Mouse (Mus musculus) forebrain, embryonic 13.5 days (tissue): ENCODE results near the gene Tns1. TPM values are rescaled to one million over a fixed set of nuclear protein-coding genes. Genes with fewer than 3 reads are reported as not detected.

ENCODE experiments used
- ATAC-seq: fragments of 200-750 bp; cut with Nextera tagmentation; 2 replicates; pipeline ENCODE4 v1.8.0; 2017
- H3K27ac ChIP-seq: fragments of 300-500 bp; sonication (generic); 2 replicates; pipeline ENCODE4 v1.5.1; 2015; ENCODE audit warnings: inconsistent platforms, mild to moderate bottlenecking, moderate library complexity
- H3K27me3 ChIP-seq: fragments of 300-500 bp; sonication (generic); 2 replicates; pipeline ENCODE4 v1.6.1; 2015; ENCODE audit warnings: mild to moderate bottlenecking, inconsistent platforms
- H3K36me3 ChIP-seq: fragments of 300-500 bp; sonication (generic); 2 replicates; pipeline ENCODE4 v1.6.1; 2015; ENCODE audit warnings: mild to moderate bottlenecking, inconsistent platforms; ENCODE audit not compliant: poor library complexity, severe bottlenecking
- H3K4me1 ChIP-seq: fragments of 300-500 bp; sonication (generic); 2 replicates; pipeline ENCODE4 v1.6.1; 2015; ENCODE audit warnings: inconsistent platforms
- H3K4me2 ChIP-seq: fragments of 300-500 bp; sonication (generic); 2 replicates; pipeline ENCODE4 v1.6.1; 2015; ENCODE audit warnings: inconsistent platforms, mild to moderate bottlenecking, moderate library complexity
- H3K4me3 ChIP-seq: fragments of 300-500 bp; sonication (generic); 2 replicates; pipeline ENCODE4 v1.5.1; 2015; ENCODE audit warnings: mild to moderate bottlenecking, inconsistent platforms
- H3K9ac ChIP-seq: fragments of 300-500 bp; sonication (generic); 2 replicates; pipeline ENCODE4 v1.6.1; 2015; ENCODE audit warnings: mild to moderate bottlenecking, inconsistent platforms
- H3K9me3 ChIP-seq: fragments of 300-500 bp; sonication (generic); replicated peaks from 2 replicates; pipeline ENCODE4 v1.6.1; 2016; ENCODE audit warnings: inconsistent platforms
- WGBS: fragments of 180-500 bp; shearing (Covaris S2); methylation state at CpG from one replicate; pipeline ENCODE4 v1.1.7; 2015; 5-methylcytosine and 5-hydroxymethylcytosine counted together
- polyA plus RNA-seq: library from polyadenylated mRNA; unstranded; fragments of >200 nt; fragmentation: Nextera tagmentation; extraction: Ambion mirVana; gene quantifications from 2 replicates; pipeline ENCODE4 v1.2.1, GENCODE M21; 2015

Gene Tns1
- polyA plus RNA-seq, 1 experiment from 2014 or later = 10.4 TPM

DNA sequence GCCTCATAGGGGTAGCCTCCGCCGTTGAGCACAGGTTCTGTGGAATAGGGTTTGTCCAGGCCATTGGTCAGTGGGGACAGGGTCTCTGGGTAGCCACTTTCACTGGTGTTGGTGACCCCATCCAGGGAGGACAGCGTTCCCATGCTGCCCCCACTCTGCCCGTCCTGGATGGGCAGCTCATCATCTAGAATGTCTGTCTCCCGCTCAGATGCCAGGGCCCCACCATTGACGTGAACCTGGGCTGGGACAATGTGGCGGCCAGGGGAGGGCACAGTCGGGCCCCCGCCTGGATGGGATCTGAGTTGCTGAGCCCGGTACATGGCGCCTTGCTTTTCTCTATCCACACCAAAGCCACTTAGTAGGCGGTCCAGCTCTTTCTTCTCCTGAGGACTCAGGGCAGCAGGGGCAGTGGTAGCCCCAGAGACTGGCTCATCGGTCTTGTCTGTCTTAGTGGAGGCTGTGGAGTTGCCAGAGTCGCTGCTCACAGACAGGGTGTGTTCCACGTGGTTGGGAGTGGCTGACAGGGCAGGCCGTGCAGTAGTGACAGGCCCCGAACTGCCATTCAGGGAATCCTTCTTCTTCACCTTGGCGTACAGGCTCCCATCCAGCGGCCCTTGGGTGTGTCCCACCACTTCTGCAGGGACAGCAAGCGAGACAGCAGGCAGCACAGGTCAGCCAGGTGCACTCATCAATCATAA lies 170.8 kb downstream of the Tns1 start:
- Histone ChIP-seq H3K36me3 (peaks cover 9% of the 10 kb centered on the region; the same call in 1 of the 2 replicates), H3K27ac (no peak overlapping the region), H3K4me2 (no peak overlapping the region), H3K4me1 (peaks cover 10% of the 10 kb centered on the region), H3K27me3 (no peaks in the 10 kb centered on the region), H3K9me3 (no peaks in the 10 kb centered on the region), H3K9ac (no peak overlapping the region), H3K4me3 (no peak overlapping the region)
- ATAC-seq = no peak
- 89% methylated on average over 20 of the region's 20 CpGs for WGBS

- H3K27ac ChIP-seq = no peak overlapping the region
- H3K27me3 ChIP-seq = no peaks in the 10 kb centered on the region
- 84% methylated on average over 10 of the region's 10 CpGs for WGBS
- H3K36me3 ChIP-seq = peaks cover 9% of the 10 kb centered on the region; the same call in 1 of the 2 replicates
- no peak overlapping the region for H3K4me3 ChIP-seq
- peaks cover 10% of the 10 kb centered on the region for H3K4me1 ChIP-seq
- no peak overlapping the region for H3K4me2 ChIP-seq
- H3K9me3 ChIP-seq = no peaks in the 10 kb centered on the region
- no peak for ATAC-seq
- no peak overlapping the region for H3K9ac ChIP-seq
These were observed 171.7 kb downstream of the Tns1 start for GRCm38 (mm10) chr1:73952598-73952997.

GRCm38 (mm10) chr1:73951178-73951577 lies 173.1 kb downstream of the Tns1 start:
- Histone ChIP-seq H3K27ac (no peak overlapping the region), H3K9ac (no peak overlapping the region), H3K4me3 (no peak overlapping the region), H3K27me3 (no peaks in the 10 kb centered on the region), H3K4me1 (peaks cover 10% of the 10 kb centered on the region), H3K36me3 (peaks cover 9% of the 10 kb centered on the region; the same call in 1 of the 2 replicates), H3K4me2 (no peak overlapping the region), H3K9me3 (no peaks in the 10 kb centered on the region)
- 91% methylated on average over 3 of the region's 3 CpGs for WGBS
- ATAC-seq = no peak

DNA sequence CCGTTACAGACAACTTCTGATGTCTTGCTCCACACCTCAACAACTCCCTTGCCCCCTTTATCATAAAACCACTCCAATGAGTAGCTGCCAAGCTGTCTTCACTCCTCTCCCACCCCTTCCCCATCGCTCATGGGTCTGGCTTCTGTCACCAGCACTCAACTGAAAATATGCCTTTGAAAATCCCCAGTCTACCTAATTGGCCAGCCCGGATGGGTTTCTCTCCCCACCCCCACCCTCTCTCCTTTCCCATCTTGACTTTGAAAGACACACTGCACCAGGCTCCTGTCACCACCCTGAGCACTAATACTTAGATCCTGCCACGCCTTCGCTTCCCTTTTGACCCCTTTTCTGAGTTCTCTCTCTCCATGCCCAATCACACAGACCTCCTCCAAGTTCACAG lies 175.5 kb downstream of the Tns1 start:
- Histone ChIP-seq H3K9me3 (no peaks in the 10 kb centered on the region), H3K4me2 (no peak overlapping the region), H3K36me3 (peaks cover 8% of the 10 kb centered on the region; the same call in 1 of the 2 replicates), H3K9ac (no peak overlapping the region), H3K4me3 (no peak overlapping the region), H3K27ac (no peak overlapping the region), H3K27me3 (no peaks in the 10 kb centered on the region), H3K4me1 (peaks cover 5% of the 10 kb centered on the region; the same call in 1 of the 2 replicates)
- WGBS = 91% methylated on average over 5 of the region's 5 CpGs
- ATAC-seq = no peak

- H3K9ac ChIP-seq = no peak overlapping the region
- no peak for ATAC-seq
- no peaks in the 10 kb centered on the region for H3K27me3 ChIP-seq
- WGBS = 77% methylated on average over 15 of the region's 15 CpGs
- no peak overlapping the region for H3K27ac ChIP-seq
- H3K4me1 ChIP-seq = peaks cover 5% of the 10 kb centered on the region; the same call in 1 of the 2 replicates
- no peak overlapping the region for H3K4me3 ChIP-seq
- H3K9me3 ChIP-seq = no peaks in the 10 kb centered on the region
- H3K4me2 ChIP-seq = no peak overlapping the region
- H3K36me3 ChIP-seq = no peaks in the 10 kb centered on the region
These were observed 176.5 kb downstream of the Tns1 start for GRCm38 (mm10) chr1:73947525-73948304.

GRCm38 (mm10) chr1:73946701-73947100 lies 177.5 kb downstream of the Tns1 start:
- H3K9ac ChIP-seq = no peak overlapping the region
- 90% methylated on average over 7 of the region's 7 CpGs for WGBS
- no peak overlapping the region for H3K27ac ChIP-seq
- H3K4me2 ChIP-seq = no peak overlapping the region
- peaks cover 13% of the 10 kb centered on the region for H3K4me1 ChIP-seq
- no peaks in the 10 kb centered on the region for H3K27me3 ChIP-seq
- no peak overlapping the region for H3K4me3 ChIP-seq
- no peaks in the 10 kb centered on the region for H3K9me3 ChIP-seq
- H3K36me3 ChIP-seq = no peaks in the 10 kb centered on the region
- no peak for ATAC-seq

GRCm38 (mm10) chr1:73944393-73944792 lies 179.9 kb downstream of the Tns1 start:
- Histone ChIP-seq H3K4me2 (no peak overlapping the region), H3K9ac (no peak overlapping the region), H3K4me1 (peaks cover 13% of the 10 kb centered on the region), H3K4me3 (no peak overlapping the region), H3K9me3 (no peaks in the 10 kb centered on the region), H3K27ac (no peak overlapping the region), H3K27me3 (no peaks in the 10 kb centered on the region), H3K36me3 (no peaks in the 10 kb centered on the region)
- WGBS = 34% methylated on average over 3 of the region's 3 CpGs
- ATAC-seq = peak; percentile 65; the same call in 1 of the 2 replicates

GRCm38 (mm10) chr1:73943667-73944289 lies 180.5 kb downstream of the Tns1 start:
- Histone ChIP-seq H3K27me3 (no peaks in the 10 kb centered on the region), H3K4me1 (peaks cover 13% of the 10 kb centered on the region), H3K4me3 (no peak overlapping the region), H3K9me3 (no peaks in the 10 kb centered on the region), H3K27ac (no peak overlapping the region), H3K4me2 (no peak overlapping the region), H3K9ac (no peak overlapping the region), H3K36me3 (no peaks in the 10 kb centered on the region)
- ATAC-seq = no peak; the same call in 1 of the 2 replicates
- WGBS = 76% methylated on average over 9 of the region's 9 CpGs

GRCm38 (mm10) chr1:73943255-73943654 lies 181.0 kb downstream of the Tns1 start:
- Histone ChIP-seq H3K9me3 (no peaks in the 10 kb centered on the region), H3K27ac (no peak overlapping the region), H3K36me3 (no peaks in the 10 kb centered on the region), H3K4me3 (no peak overlapping the region), H3K4me2 (no peak overlapping the region), H3K4me1 (peaks cover 13% of the 10 kb centered on the region), H3K9ac (no peak overlapping the region), H3K27me3 (no peaks in the 10 kb centered on the region)
- ATAC-seq = no peak; the same call in 1 of the 2 replicates
- 86% methylated on average over 5 of the region's 5 CpGs for WGBS

DNA sequence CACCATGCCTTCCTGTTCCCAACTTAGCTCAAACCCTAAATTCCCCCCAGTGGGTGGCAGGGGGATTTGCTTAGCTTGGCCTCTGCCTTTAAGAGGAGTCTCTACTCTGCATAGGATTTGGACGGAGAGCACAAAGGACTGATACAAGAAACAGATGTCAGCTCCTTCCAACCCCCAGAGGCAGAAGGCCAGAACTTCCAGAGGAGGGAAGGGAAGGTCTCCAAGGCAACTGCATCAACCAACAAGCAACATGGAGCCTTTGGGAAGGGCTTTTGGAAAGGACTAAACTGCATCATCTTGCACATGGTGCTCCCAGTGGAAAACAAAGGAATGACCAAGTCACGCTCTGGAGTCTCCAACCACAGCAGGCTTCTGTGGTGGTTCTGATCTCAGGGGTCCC lies 182.0 kb downstream of the Tns1 start:
- no peak for ATAC-seq
- no peak overlapping the region for H3K9ac ChIP-seq
- no peak overlapping the region for H3K4me2 ChIP-seq

DNA sequence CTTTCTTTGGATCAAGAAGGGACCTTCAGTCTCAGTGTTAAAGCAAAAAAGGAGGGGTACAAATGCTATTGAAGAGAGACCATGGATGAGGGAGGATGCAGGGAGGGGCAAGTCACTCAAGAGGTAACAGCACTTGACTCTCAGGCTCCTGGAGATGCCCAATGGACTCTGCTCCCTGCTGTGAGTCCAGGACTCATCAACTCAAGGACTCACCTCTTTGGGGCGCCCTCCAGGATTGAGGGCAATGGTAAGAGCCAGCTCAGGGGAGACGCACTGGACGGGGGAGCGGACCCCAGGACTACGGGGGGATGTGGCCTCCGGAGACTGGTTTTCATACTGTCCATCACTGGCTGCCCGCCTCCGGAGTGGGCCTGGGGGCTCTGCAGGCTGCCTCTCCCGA lies 182.6 kb downstream of the Tns1 start:
- ATAC-seq = no peak; the same call in 1 of the 2 replicates
- H3K4me2 ChIP-seq = no peak overlapping the region
- WGBS = 55% methylated on average over 9 of the region's 9 CpGs

More for the DNA sequence above, 182.0 kb downstream of the Tns1 start:
- Histone ChIP-seq H3K36me3 (no peaks in the 10 kb centered on the region), H3K27me3 (no peaks in the 10 kb centered on the region), H3K9me3 (no peaks in the 10 kb centered on the region), H3K4me3 (no peak overlapping the region), H3K4me1 (peaks cover 13% of the 10 kb centered on the region), H3K27ac (no peak overlapping the region)
- 51% methylated on average over 2 of the region's 2 CpGs for WGBS

More for the DNA sequence above, 182.6 kb downstream of the Tns1 start:
- H3K9ac ChIP-seq = no peak overlapping the region
- no peaks in the 10 kb centered on the region for H3K27me3 ChIP-seq
- H3K36me3 ChIP-seq = no peaks in the 10 kb centered on the region
- peaks cover 13% of the 10 kb centered on the region for H3K4me1 ChIP-seq
- H3K4me3 ChIP-seq = no peak overlapping the region
- H3K27ac ChIP-seq = no peak overlapping the region
- H3K9me3 ChIP-seq = no peaks in the 10 kb centered on the region
